Mouse (Mus musculus) small intestine, adult 2 months (tissue): ENCODE measurements around the gene Tmem129.

Source experiments
- CTCF ChIP-seq: fragments of 200-500 bp; IDR thresholded peaks from 2 replicates; pipeline ENCODE4 v1.5.1; 2012; ENCODE audit warnings: low read depth, mild to moderate bottlenecking, control low read depth, inconsistent platforms, low read length, moderate library complexity, mixed read lengths; ENCODE audit not compliant: insufficient replicate concordance, insufficient read length; ENCODE audit errors: extremely low read depth
- POLR2A ChIP-seq: fragments of 200-500 bp; IDR thresholded peaks from 2 replicates; pipeline ENCODE4 v1.6.1; 2012; ENCODE audit warnings: low read depth, mild to moderate bottlenecking, control low read depth, inconsistent platforms, low read length, moderate library complexity

GRCm38 (mm10) chr5:33681044-33681443, 22.8 kb upstream of the Tmem129 start:
- TF ChIP-seq CTCF (no peak), POLR2A (no peak)
